Mouse (Mus musculus) heart, adult 2 months (tissue): ENCODE measurements around the gene Hacd3.

Source experiments
- EP300 ChIP-seq: fragments of 200-500 bp; IDR thresholded peaks from 2 replicates; pipeline ENCODE4 v1.6.1; 2011; ENCODE audit warnings: low read depth, low read length, control low read depth; ENCODE audit not compliant: insufficient read depth
- POLR2A ChIP-seq: fragments of 200-500 bp; IDR thresholded peaks from 2 replicates; pipeline ENCODE4 v1.6.1; 2011; ENCODE audit warnings: mild to moderate bottlenecking, low read depth, low read length, control low read depth; ENCODE audit not compliant: insufficient read depth

GRCm38 (mm10) chr9:64980548-64980947 lies 40.9 kb downstream of the Hacd3 start:
- no peak for TF ChIP-seq POLR2A
- TF ChIP-seq EP300, result no peak
